Mouse (Mus musculus): ENCODE measurements at regions not wholly inside any gene's neighbourhood (a gene's known extent, or its start where the extent isn't known, plus 50 kb on each side); places are given as distances from the start of the nearest gene placed in this dataset.

DNA sequence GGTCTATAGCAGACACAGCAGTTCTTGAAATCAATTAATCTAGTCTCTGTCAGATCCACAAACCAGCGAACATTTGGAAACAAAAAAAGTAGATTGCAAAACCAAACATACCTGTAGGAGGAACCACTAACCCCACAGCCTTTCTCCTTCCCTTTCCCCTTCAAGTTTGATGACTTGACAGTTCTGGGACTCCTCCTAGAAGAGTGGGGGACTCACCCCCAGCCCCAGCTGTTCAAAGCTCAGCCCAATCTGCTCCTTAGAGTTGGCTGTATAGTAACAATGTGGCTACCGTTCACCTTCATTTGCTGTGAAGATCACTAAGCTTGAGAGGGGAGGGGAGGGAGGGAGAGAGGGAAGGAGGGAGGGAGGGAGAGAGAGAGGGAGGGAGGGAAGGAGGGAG is 259.3 kb downstream of the Gm11361 start:
- DNase-seq, result no peak

DNA sequence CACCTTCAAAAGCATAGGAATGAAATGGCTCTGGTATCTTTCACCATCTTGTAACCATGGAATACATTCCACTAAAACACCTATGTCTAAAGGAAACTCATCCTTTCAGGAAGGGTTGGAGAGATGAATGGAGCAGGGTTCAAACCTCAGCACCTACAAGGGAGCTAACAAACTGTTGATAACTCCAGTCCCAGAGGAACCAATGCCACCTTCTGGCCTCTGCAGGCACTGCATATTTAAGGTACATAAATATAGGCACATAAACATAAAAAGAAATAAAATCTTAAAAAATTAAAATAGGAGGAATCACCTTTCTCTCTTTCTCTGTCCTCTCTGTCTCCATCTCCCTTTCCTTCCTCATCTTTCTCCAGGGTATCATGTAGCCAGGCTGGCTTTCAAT is 256.9 kb downstream of the Gm11361 start:
- no peak for DNase-seq

DNA sequence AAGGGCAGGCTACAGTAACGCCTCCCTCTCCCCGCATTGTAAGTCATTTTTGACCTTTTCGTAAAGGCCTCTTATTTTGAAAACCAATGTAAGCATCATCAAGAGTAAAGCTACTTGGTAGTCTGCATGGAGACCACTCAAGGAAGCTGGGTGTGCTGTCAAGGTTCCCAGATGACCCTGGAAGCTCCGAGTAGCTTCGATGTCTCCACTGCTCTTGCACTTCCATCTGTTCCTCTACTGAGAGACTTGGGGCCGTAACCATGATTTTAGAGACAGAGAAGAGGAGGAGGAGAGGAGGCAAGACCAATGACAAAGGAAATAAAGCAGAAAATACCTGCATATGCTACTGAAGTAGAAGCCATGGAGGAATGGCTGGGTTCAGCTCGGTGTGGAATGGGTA is 256.0 kb downstream of the Gm11361 start:
- no peak for DNase-seq

DNA sequence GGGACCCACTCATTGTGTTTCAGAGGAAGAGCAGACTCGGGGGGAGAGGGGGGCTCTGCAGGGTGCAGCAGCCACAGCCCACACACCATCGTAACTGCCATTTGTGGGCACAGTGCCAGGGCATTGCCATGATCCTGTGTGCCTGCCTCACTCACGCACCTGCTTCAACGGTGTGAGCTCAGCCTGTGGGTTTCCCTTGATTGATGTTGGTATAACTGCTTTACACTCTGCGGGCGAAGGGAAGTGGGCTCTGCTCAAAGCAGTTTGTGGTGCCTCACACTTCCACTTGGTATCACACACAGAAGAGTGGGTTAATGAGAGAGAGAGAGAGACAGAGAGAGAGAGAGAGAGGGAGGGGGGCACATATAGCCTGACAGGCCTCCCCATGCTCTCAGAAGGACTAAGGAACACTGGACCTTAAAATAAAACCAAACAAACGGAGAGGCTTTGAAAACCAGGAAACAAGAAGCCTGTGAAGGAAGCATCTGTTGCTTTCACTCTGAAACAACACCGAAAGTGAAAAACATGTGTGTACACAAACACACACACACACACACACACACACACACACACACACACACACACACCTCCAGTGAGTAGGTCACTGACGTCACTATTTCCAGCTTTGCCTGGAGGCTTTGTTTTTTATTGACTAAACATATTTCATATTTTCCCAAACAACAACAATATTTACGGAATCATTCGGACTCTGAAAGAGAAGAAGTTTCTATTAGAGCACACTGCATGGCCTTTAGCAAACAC is 255.4 kb downstream of the Gm11361 start:
- DNase-seq, result no peak

DNA sequence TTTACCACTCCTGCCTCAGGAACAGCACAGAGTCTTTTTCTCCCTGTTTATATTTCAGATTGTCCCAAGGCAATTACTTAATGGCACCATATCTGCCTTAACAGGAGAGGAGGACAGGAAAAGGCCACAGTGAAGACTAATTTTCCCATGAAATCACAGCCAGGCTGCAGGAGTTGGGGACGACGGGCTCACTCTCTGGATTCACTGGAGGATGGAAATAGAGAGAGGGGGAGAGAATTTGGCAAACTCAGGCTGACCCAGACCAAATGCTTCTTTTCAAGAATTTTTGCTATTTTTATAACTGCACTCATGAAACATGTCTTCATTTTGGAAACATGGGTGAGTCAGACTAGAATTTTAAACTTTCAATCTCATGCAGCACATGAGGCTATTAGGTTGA is 250.9 kb downstream of the Gm11361 start:
- DNase-seq, result no peak

DNA sequence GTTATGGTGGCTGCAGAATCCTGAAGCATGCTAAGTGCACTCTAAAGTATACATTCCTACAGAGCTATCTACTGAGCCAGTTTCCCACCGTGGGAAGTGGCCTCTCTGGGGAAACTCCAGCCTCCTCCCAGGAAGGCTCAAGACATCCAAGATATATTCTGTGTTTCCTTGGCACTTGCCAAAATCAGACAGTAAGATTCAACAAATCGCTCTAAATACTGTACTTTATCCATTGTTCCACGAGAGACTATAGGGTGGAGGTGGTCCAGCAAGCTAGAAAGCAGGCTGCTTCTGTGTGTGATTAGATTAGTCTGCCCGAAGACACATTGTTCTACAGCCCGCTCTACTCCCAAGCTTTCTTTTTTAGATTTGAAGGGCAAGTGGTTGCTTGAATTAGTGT is 250.5 kb downstream of the Gm11361 start:
- DNase-seq, result peak in 1 of 2 experiments; percentile 21

DNA sequence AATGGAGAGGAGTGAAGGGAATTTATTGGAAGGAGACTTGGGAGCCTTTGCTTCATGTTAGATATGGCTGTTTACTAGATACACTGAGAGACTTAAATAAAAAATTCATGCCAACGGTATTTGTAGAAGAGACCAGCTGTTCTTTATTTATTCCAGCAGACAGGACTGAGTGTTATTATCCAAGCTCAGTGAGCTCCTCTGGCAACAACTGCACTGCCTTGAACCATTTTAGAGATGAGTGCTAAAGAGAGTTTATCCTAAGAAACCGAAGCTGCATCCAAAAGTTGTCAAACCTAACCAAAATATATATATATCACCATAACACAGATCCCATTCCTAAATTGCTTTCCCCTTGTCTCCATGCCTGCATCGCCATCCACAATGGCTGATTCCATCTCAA is 247.0 kb downstream of the Gm11361 start:
- no peak for DNase-seq

DNA sequence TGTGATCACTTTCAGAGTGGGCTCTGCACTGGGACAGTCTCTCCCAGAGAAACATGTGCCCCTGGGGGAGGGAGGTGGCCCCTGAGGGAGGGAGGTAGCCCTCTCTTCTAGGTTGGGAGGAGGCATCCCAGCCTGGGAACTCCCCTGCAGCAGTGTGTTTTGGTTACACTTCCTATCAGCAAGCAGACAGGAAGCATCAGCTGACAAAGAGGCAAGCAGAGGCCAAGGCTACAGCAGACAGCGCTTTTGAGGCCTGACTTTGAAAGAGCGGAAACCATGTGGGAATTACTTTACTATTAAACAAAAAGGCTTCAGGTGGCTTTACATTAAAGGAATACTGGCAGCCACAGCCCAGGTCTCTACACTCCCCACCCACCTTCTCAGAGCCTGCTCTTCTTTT is 244.8 kb downstream of the Gm11361 start:
- DNase-seq, result peak; percentile 57 to 67

DNA sequence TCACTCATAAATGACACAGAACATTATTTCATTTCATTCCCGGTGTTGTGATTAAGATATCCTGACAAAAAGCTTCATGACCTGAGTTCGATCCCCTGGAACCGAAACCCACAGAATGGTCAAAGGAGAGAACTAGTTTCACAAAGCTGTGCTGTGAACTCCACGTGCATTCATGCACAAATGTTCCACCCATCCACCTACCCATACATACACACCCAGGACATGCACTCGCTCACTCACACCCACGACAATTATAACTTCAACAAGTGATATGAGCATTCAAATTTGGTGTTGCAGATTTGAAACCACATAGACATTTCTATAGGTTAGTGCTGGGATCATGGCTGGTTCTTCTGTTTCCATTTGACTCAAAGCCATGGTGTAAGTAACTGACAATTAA is 243.4 kb downstream of the Gm11361 start:
- no peak for DNase-seq

DNA sequence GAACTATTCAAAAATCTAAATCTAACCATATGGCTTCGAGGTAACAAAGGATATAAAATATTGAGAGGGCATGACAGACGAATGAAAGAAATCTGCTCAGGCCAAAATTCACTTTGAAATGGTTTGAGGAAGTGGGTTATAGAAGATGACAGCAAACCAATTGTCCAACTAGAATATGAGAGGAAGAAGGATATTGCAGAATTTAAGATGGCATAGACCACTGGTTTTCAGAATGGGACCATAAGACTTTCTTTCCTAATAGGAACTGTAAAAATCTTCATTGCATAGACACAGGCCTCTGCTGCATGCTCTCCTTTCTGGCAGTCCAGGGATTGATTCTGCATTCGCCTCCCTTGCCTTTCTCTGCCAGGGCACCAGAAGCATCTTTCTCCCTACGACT is 240.2 kb downstream of the Gm11361 start:
- no peak for DNase-seq

DNA sequence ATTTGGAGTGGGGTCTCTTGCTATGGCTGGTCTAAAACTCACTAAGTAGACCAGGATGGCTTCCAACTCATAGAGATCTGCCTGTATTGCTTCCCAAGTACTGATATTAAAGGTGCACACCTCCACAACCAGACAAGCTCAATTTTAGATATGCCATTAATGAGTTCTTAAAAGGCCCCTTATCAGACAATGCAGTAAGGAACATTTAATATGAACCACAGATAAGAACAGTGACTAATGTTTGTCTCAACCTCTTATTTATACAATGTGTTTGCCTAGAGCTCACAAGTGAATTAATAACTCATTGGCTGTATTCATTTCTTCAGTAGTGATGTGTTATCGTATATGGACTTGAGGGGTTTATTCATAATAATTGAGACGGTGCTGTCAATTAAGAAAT is 234.7 kb downstream of the Gm11361 start:
- no peak for DNase-seq

DNA sequence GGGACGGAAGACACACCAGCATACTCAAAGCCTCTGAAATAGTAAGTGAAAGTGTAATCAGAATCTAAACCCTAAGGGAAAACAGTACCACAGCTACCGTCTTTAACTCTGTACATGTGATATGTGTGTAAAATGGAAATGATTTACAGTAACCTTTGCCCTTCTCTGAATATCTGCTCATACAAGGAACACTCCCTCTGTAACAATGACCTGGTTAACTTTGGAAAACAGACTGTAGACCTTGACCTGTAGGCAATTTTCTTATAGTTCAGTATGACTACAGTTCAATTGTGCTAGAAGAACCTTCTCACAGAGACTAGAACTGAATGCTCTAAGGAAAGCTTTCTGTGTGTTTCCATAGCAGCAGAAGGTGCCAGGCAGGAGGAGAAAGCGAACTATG is 226.4 kb downstream of the Gm11361 start:
- no peak for DNase-seq

DNA sequence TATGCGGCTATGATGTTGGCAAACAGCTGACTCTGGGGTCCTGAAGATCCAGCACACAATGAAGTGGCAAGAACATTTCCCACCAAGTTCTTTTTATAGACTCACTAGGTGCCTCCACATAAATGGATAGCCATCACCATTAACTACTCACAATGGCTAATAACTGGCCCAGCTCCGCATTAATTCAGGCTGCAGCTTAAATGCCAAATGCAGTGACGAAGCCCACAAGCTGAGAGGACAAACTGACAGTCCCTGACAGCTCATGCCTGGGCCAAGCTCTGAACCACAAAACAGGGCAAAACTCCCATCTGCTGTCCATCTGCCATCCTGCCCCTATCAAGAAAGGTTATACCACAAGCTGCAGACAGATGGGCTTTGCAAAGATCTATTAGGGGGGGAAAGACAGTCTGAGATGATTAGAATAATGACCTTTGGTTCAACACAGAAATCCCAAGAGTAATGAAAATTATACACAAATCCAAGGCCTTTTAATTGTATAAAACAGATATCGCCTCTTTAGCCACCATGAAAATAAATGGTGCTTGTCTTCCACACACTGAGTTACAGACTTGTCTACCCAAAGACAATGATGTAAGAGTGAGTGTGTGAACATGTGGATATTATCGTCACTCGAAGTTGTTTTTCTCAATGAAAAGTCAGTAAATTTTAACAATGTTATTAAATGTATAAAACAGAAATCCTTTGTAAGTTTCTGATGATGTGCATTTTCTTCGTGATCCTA is 224.1 kb downstream of the Gm11361 start:
- DNase-seq, result no peak

DNA sequence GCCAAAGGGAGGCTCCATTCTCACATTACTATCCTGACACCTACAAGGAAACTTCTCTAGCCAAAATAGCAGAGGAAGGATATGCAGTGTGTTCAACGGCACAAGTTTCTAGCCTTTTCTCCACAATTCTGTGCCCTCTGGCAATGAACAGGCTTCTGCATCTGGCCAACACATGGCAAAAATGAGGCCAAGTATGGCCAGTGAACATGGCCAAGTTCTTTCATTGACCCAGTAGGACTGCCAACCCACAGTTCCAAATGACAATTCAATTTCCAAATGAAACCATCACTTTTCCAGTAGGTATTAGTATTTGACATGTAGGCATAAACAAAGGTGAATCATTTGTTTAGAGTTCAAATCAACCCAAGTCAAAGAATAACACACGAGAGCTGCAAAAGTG is 208.8 kb downstream of the Gm11361 start:
- no peak for DNase-seq

DNA sequence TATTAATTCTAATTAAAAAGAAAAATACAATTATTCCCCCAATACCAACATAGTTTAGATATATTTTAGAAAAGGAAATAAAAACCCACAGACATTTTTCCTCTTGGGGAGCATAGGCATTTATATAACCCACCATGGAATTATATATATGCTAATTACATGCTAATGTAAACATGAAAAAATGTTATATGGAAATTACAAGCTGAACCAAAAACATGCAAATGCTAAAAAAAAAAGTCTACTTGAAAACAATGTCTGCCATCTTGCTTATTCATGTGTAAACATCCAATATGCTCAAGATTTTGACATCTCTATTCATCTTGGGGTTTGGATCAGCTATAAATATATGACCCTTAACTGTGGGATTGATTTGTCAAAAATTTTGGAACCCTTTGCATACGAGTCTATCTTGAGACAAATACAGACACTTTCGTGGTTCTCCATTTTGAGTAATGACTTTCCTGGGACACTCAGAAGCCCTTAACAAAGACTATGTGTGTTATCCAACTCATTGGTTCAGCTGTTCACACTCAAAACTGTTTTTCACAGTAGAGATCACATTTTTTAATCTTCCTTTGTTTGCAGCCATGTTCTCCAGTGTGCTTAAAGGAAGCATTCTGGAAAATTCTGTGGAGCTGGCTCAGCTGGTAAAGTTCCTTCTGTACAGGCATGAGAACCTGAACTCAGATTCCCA is 208.0 kb downstream of the Gm11361 start:
- DNase-seq, result no peak

DNA sequence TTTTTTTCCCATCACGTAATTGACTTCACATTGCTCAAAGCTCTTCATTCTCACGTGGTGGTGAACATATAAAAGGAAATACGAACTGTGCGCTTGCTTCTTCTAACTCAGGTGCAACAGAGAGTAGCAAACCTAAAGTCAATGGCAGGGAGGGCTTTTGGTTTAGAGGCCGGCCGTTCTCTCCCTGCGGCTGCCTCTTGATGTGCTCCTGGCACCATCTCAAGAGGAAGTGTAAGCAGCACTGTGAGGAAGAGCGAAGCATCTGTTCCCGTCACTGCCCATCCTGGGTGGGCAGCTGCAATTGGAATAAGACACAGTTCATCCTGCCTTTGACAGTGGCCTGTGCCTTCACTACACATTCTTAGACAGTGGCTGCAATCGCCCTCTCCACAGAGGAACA is 204.0 kb downstream of the Gm11361 start:
- no peak for DNase-seq

DNA sequence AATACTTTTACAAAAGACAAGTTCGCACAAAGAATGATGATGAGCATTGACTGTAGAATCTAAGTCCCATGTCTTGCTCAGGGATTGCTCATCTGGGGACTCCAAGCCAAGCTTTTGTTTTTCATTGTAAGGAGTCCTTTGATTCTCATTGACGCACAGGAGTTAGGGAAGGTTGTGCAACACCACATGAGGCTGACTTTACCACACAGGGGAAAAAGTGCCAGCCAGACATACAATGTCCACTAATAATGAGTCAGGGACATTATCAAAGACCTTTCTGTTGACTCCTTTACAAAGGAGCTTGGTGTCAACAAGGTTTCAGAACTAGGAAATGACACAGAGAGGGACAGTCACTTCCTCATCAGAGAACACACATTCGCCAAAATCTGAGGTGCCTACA is 200.1 kb downstream of the Gm11361 start:
- no peak for DNase-seq

DNA sequence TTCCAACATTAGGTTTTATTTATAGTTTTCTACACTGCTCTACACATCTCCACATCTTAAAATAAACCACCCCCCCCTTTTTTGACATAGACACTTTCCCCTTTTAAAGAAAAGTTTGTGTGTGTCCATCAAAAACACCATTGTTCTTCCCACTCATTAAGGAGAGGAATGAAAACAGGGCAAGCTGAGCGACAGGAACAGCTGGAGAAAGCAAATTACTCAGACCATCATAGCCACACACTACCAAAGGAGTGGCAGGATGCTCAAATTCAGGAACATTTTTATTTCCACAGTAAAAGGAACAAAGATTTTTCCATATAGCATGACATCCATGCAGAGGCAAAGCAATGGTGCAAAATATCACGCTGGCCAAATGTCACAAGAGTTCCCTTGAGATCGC is 198.6 kb downstream of the Gm11361 start:
- DNase-seq, result no peak

DNA sequence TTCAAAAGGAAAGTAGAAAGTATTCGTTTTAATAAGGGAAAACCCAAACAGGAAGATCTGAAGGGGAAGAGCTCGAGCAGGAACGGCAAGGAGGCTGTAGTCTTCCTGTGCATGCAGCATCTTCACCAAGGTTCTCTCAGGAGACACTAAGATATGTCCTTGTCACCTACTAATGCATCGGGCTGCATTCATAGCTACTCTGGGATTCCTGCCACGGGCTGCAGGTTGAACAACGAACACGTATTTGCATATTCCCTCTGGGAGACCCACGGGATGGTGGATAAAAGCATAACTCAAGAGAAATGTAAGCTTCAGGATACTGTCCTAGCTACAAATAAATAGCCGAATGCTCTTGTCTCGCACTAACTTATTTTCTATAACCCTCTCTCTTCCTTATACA is 197.7 kb downstream of the Gm11361 start:
- DNase-seq, result no peak

DNA sequence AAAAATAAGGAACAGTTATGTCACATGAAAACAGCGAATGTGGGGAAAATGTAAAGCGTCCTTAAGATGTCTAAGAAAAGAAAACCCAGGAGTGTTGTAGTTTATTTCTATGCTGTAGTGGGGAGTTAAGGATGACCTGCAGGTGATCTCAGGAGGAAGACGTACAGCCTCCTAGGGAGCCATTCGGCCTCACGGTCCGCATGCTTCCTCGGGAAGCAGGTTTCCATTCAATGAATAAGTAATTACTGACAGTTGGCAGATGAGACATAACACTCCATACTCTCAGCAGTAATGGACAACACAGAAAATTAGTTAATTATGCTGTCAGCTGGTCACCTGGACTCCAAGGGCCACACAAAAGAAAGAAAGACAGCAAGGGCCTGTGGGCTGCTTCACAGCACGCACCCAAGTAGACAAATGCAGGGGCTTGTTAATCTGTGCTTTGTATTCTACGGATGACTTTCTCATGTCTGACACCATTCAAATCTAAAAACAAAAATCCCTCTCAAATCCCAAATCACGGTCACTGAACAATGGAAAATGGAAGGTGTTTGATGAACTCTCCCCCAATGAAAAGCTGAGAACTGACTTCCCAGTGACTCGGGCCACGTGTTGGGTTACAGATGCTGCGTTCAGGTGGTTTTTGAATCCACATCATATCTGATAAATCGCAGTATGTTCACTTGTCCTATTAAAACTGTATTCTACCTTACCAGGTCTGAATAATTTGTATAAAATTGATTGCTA is 193.5 kb downstream of the Gm11361 start:
- DNase-seq, result no peak

DNA sequence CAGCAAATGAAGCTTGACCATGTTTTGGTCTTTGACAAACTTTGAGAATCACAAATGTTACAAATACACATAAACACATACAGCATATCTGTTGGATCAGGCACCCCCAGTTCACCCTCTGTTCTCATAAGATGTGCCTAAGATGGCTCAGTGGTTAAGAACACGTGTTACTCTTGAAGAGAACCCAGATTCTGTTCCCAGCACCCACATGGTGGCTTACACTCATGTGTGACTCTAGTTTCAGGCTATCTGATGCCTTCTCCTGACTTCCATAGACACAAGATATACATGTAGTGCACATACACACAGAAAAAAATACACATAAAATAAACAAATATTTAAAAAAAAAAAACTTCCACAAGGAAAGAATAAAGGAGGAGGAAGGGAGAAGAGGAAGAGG is 191.7 kb downstream of the Gm11361 start:
- no peak for DNase-seq

DNA sequence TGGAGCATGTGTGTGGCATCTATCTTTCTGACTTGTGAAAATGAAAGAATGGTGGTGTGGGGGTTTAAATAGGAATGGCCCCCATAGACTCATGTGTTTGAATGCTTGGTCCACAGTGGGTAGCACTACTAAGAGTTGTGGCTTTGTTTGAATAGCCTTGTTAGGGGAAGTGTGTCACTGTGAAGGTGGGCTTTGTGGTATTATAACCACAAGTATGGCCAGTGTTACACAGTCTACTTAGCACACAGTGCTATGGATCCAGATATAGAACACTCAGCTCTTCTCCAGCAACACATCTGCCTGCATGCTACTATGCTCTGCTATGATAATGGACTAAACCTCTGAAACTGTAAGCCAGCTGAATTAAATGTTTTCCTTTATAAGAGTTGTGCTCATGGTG is 184.9 kb downstream of the Gm11361 start:
- DNase-seq, result no peak

DNA sequence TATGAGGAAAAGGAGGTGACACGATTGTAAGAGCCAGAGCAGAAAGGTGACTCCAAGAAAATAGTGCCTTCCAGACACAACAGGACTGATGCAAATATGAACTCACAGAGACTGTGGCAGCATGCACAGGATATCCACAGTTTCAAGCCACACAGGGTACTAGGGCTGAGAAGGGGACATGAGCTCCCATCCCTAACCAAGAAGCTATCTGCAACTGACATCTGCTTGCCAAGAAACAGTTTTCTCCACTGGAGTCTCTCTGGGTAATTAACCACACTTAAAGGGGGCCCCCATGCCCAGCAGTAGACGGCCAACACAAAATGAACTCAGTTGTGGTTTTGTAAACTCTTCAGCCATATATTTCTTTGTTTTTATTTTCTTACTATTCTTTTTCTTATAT is 176.1 kb downstream of the Gm11361 start:
- no peak for DNase-seq

Data from lung, adult 18-20 months (tissue).